Mouse (Mus musculus) mesoderm, embryonic 11.5 days (tissue): ENCODE measurements at regions not wholly inside any gene's neighbourhood (a gene's known extent, or its start where the extent isn't known, plus 50 kb on each side); places are given as distances from the start of the nearest gene placed in this dataset.

Experiments
- DNase-seq: peaks from one replicate; pipeline ENCODE4 v3.0.0-alpha.2; 2012; ENCODE audit warnings: low read depth, low spot score

- DNase-seq: no peak
These were observed 262.3 kb upstream of the Gm4791 start for GRCm38 (mm10) chr9:46736232-46736631.

GRCm38 (mm10) chr9:46735664-46736067, 262.9 kb upstream of the Gm4791 start:
- DNase-seq: peak; percentile 83

- DNase-seq: no peak
These were observed 270.1 kb upstream of the Gm4791 start for GRCm38 (mm10) chr9:46728465-46728864.

- no peak for DNase-seq
These were observed 274.3 kb upstream of the Gm4791 start for GRCm38 (mm10) chr9:46724231-46724630.

GRCm38 (mm10) chr9:46713415-46713814, 285.1 kb upstream of the Gm4791 start:
- no peak for DNase-seq

- DNase-seq: no peak
These were observed 294.2 kb upstream of the Gm4791 start for GRCm38 (mm10) chr9:46704151-46704905.

GRCm38 (mm10) chr9:46703674-46704073, 294.9 kb upstream of the Gm4791 start:
- peak; percentile 12 for DNase-seq

GRCm38 (mm10) chr9:46702901-46703636, 295.5 kb upstream of the Gm4791 start:
- DNase-seq: peak; percentile 5

GRCm38 (mm10) chr9:46702053-46702900, 296.3 kb upstream of the Gm4791 start:
- peak; percentile 14 for DNase-seq

GRCm38 (mm10) chr9:46696171-46696570, 302.4 kb upstream of the Gm4791 start:
- no peak for DNase-seq

GRCm38 (mm10) chr9:46689331-46689730, 309.2 kb upstream of the Gm4791 start:
- no peak for DNase-seq

GRCm38 (mm10) chr9:46684113-46684850, 314.3 kb upstream of the Gm4791 start:
- DNase-seq: peak; percentile 30

- DNase-seq: no peak
These were observed 326.5 kb upstream of the Gm4791 start for GRCm38 (mm10) chr9:46672050-46672449.

GRCm38 (mm10) chr9:46654422-46654821, 334.6 kb upstream of the 4931429L15Rik start:
- no peak for DNase-seq

GRCm38 (mm10) chr9:46647238-46647922, 327.6 kb upstream of the 4931429L15Rik start:
- DNase-seq: peak; percentile 17

- DNase-seq: peak; percentile 53
These were observed 325.7 kb upstream of the 4931429L15Rik start for GRCm38 (mm10) chr9:46645469-46645884.

GRCm38 (mm10) chr9:46643551-46643950, 323.8 kb upstream of the 4931429L15Rik start:
- no peak for DNase-seq

- peak; percentile 81 for DNase-seq
These were observed 322.9 kb upstream of the 4931429L15Rik start for GRCm38 (mm10) chr9:46642696-46643095.

GRCm38 (mm10) chr9:46636261-46637010, 316.6 kb upstream of the 4931429L15Rik start:
- DNase-seq: no peak

- no peak for DNase-seq
These were observed 314.2 kb upstream of the 4931429L15Rik start for GRCm38 (mm10) chr9:46633952-46634351.
